Mouse (Mus musculus): Measurements from ENCODE around the gene Wdr43. TPM values are rescaled to one million over a fixed set of nuclear protein-coding genes. Genes with fewer than 3 reads are reported as not detected.

Gene Wdr43
- polyA plus RNA-seq (2015; fragmentation: Nextera tagmentation; extraction: Ambion mirVana): 34.7 and 38.9 TPM in 2 replicates

DNA sequence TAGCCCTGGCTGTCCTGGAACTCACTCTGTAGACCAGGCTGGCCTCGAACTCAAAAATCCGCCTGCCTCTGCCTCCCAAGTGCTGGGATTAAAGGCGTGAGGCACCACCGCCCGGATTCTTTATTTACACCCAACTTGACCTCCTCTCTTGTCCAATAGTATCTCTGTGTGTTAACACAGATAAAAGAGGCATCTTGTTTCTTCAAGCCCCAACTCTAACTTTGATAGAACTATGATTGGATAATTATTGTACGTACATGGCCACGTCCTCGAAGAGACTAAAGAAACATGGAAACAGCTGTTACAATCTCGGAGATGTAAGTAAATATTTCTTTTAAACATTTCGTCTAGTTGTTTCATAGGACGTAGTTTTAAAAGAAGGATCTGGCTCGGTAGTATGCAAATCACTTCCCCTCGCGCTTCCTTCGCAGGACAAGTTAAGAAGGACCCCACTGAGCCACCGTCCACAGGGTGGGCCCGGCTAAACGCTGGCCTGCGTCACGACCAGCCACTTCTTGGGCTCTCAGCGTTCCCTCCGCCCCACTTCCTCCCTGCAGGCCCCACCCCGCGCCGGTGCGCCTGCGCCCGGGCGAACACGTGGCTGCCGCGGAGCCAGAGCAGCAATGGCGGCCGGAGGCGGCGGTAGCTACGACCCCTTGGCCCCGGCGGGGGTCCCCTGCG is at the start of gene Wdr43:
Gene Wdr43, plus strand, starts transcription at position 258 of the 681 bp plus-strand sequence.

GRCm38 (mm10) chr17:71673092-71673491 is 57.4 kb downstream of the Wdr43 start, which contains the start of gene Togaram2:
Gene Togaram2, plus strand, starts transcription at chr17:71673261.

Other genes starting within 250 kb of the Wdr43 start
- 1.0 and 1.6 TPM in 2 replicates for gene Gm4707, start 156.0 kb upstream of the Wdr43 start, polyA plus RNA-seq (2015; fragmentation: Nextera tagmentation; extraction: Ambion mirVana)
- 19.2 and 24.3 TPM in 2 replicates for gene Smchd1, start 140.6 kb upstream of the Wdr43 start, polyA plus RNA-seq (2015; fragmentation: Nextera tagmentation; extraction: Ambion mirVana)
- gene Ndc80, start 89.0 kb upstream of the Wdr43 start, polyA plus RNA-seq (2015; fragmentation: Nextera tagmentation; extraction: Ambion mirVana): 7.9 and 11.8 TPM in 2 replicates
- gene Spdya, start 63.8 kb upstream of the Wdr43 start, polyA plus RNA-seq (2015; fragmentation: Nextera tagmentation; extraction: Ambion mirVana): 0.29 and 0.55 TPM in 2 replicates
- gene Togaram2, start 57.4 kb downstream of the Wdr43 start, polyA plus RNA-seq (2015; fragmentation: Nextera tagmentation; extraction: Ambion mirVana): 0.10 TPM in 2 replicates
- not detected in 2 replicates for gene Pcare, start 137.0 kb downstream of the Wdr43 start, polyA plus RNA-seq (2015; fragmentation: Nextera tagmentation; extraction: Ambion mirVana)
- gene Clip4, start 152.6 kb downstream of the Wdr43 start, polyA plus RNA-seq (2015; fragmentation: Nextera tagmentation; extraction: Ambion mirVana): 7.6 and 8.2 TPM in 2 replicates